31 mouse cellular contexts compared by ENCODE assay signal in the genomic region with DNA sequence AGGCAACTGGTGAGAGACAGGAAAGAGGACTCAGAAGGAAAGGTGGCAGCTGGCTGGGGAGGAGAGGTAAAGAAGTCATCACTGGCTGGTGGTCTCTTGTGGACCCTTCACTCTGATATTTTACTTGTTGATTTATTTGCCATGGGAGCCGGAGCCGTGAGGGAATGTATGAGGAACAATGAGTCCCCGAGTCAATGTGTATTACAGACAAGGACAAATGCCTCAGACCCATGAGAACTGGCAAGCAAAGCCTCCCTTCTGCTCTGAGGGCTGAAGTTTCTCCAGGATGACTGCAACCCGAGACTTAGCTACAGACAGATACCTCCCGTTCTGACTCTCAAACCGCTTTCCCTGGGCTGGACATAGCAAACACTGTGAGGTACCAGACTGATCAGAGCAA. TPM values are rescaled to one million over a fixed set of nuclear protein-coding genes. Genes with fewer than 3 reads are reported as not detected.
"Had no signal": no experiment of that assay in that cellular context is flagged by ENCODE, and none has a peak within 500 bp of the region (broad histone marks: within the 10 kb centered on the region; RNA-seq: fewer than 3 reads in every experiment).

No protein-coding gene starts in this region.

- H3K4me3 ChIP-seq: limb, embryonic 10.5 days; limb, embryonic 12.5 days; limb, embryonic 13.5 days; limb, embryonic 15.5 days; liver, embryonic 12.5 days; liver, embryonic 13.5 days; liver, embryonic 15.5 days; lung, embryonic 15.5 days; midbrain, embryonic 10.5 days; midbrain, embryonic 12.5 days; midbrain, embryonic 13.5 days; midbrain, embryonic 15.5 days; myocyte had no signal

- H3K4me1 ChIP-seq: limb, embryonic 10.5 days; limb, embryonic 12.5 days; limb, embryonic 13.5 days; limb, embryonic 15.5 days; lung, embryonic 15.5 days; midbrain, embryonic 10.5 days; midbrain, embryonic 13.5 days had no signal

- H3K27ac ChIP-seq: limb, embryonic 10.5 days; limb, embryonic 12.5 days; limb, embryonic 13.5 days; limb, embryonic 15.5 days; liver, embryonic 12.5 days; liver, embryonic 13.5 days; liver, embryonic 14.5 days; liver, embryonic 15.5 days; lung, embryonic 15.5 days; macrophage; midbrain, embryonic 10.5 days; midbrain, embryonic 12.5 days; midbrain, embryonic 13.5 days; midbrain, embryonic 15.5 days had no signal

- DNase-seq: left cerebral cortex, postnatal 4 days; liver; liver, embryonic 13.5 days; liver, postnatal 0 days; lung, adult 18-20 months; lung, adult 2 months; lung, embryonic 14.5 days; lung, postnatal 10 days; lung, postnatal 14 days; lung, postnatal 36 days; lung, postnatal 4 days; midbrain, embryonic 14.5 days had no signal

- H3K36me3 ChIP-seq: limb, embryonic 10.5 days; limb, embryonic 12.5 days; limb, embryonic 13.5 days; limb, embryonic 15.5 days; liver, embryonic 12.5 days; liver, embryonic 13.5 days; liver, embryonic 15.5 days; lung, embryonic 15.5 days; midbrain, embryonic 10.5 days; midbrain, embryonic 12.5 days; midbrain, embryonic 13.5 days; midbrain, embryonic 15.5 days had no signal

- H3K27me3 ChIP-seq: limb, embryonic 12.5 days; limb, embryonic 13.5 days; limb, embryonic 15.5 days; liver, embryonic 13.5 days; liver, embryonic 15.5 days; lung, embryonic 15.5 days; midbrain, embryonic 13.5 days; midbrain, embryonic 15.5 days had no signal

RNA-seq across cellular contexts. Expression of gene Mmd2, which starts 7.7 kb away (rescaled TPM):
- total RNA-seq: megakaryocyte progenitor cell, adult 5-6 weeks; megakaryocyte, adult 5-6 weeks; megakaryocyte-erythroid progenitor cell, adult 5-6 weeks; monocyte, adult 5-6 weeks had no signal
- polyA plus RNA-seq: lung, postnatal 0 days; macrophage; myocyte had no signal
